Mouse (Mus musculus) cerebellum, adult 2 months (tissue): Measurements from ENCODE around the gene Ckap2l. TPM values are rescaled to one million over a fixed set of nuclear protein-coding genes. Genes with fewer than 3 reads are reported as not detected.

Experiments
- DNase-seq, 2 experiments: peaks; one replicate each; pipeline ENCODE4 v3.0.0; 2021
- H3K27ac ChIP-seq: fragments of 200-500 bp; 2 replicates; pipeline ENCODE4 v1.5.1; 2012; ENCODE audit warnings: low read length, control low read depth, inconsistent platforms; ENCODE audit not compliant: insufficient read depth
- H3K27me3 ChIP-seq: fragments of 200-500 bp; 2 replicates; pipeline ENCODE4 v1.6.1; 2012; ENCODE audit warnings: inconsistent platforms, mild to moderate bottlenecking, low read length, moderate library complexity; ENCODE audit not compliant: control insufficient read depth, insufficient read depth
- H3K4me1 ChIP-seq: fragments of 200-500 bp; 2 replicates; pipeline ENCODE4 v1.6.1; 2011; ENCODE audit warnings: low read length; ENCODE audit not compliant: control insufficient read depth, insufficient read depth
- H3K4me3 ChIP-seq: fragments of 200-500 bp; replicated peaks from 2 replicates; pipeline ENCODE3; 2011; ENCODE audit warnings: mild to moderate bottlenecking, low read depth, low read length, control low read depth; ENCODE audit not compliant: insufficient read depth
- CTCF ChIP-seq: fragments of 200-500 bp; IDR thresholded peaks from 2 replicates; pipeline ENCODE4 v1.5.1; 2011; ENCODE audit warnings: low read depth, mild to moderate bottlenecking, control low read depth, low read length, moderate library complexity, borderline replicate concordance; ENCODE audit not compliant: insufficient read depth
- POLR2A ChIP-seq: fragments of 200-500 bp; IDR thresholded peaks from 2 replicates; pipeline ENCODE4 v1.6.1; 2011; ENCODE audit warnings: low read length, control low read depth, borderline replicate concordance; ENCODE audit not compliant: insufficient read depth
- WGBS: fragments of 180-500 bp; shearing (Covaris S2); methylation state at CpG from one replicate; pipeline ENCODE4 v1.1.7; 2018; 5-methylcytosine and 5-hydroxymethylcytosine counted together
- polyA plus RNA-seq: library from polyadenylated mRNA; depleted of rRNA; stranded (reverse); fragments of >200 nt; gene quantifications from 2 replicates; pipeline ENCODE4 v1.2.3, GENCODE M21; 2012; rRNA removed

Ckap2l gene
- polyA plus RNA-seq, 1 experiment, result 0.18 TPM

- H3K4me1 ChIP-seq, result peaks cover 10% of the 10 kb centered on the region; the same call in 1 of the 2 replicates
- 87% methylated on average over 4 of the region's 4 CpGs for WGBS
- TF ChIP-seq CTCF (no peak), POLR2A (no peak)
- H3K27ac ChIP-seq, result no peak overlapping the region
- no peak overlapping the region for H3K4me3 ChIP-seq
- DNase-seq, result no peak
- no peaks in the 10 kb centered on the region for H3K27me3 ChIP-seq
Measured at GRCm38 (mm10) chr2:129228571-129228970, 68.4 kb downstream of the Ckap2l start.

GRCm38 (mm10) chr2:129227709-129228108 is 69.3 kb downstream of the Ckap2l start:
- no peak for DNase-seq
- 75% methylated on average over 6 of the region's 7 CpGs for WGBS
- Histone ChIP-seq H3K27me3 (no peaks in the 10 kb centered on the region), H3K4me1 (peaks cover 8% of the 10 kb centered on the region; the same call in 1 of the 2 replicates), H3K27ac (no peak overlapping the region), H3K4me3 (no peak overlapping the region)
- TF ChIP-seq CTCF (no peak), POLR2A (no peak)

GRCm38 (mm10) chr2:129227011-129227529 is 69.9 kb downstream of the Ckap2l start:
- H3K27me3 ChIP-seq, result no peaks in the 10 kb centered on the region
- WGBS, result 76% methylated on average over 7 of the region's 7 CpGs
- H3K4me1 ChIP-seq, result 0 out of 2 replicates have a peak, but pooled peaks cover 4% of the 10 kb centered on the region
- no peak overlapping the region for H3K27ac ChIP-seq
- DNase-seq, result no peak
- TF ChIP-seq POLR2A, result no peak
- no peak for TF ChIP-seq CTCF
- no peak overlapping the region for H3K4me3 ChIP-seq

- 68% methylated on average over 11 of the region's 11 CpGs for WGBS
- no peaks in the 10 kb centered on the region for H3K27me3 ChIP-seq
- H3K27ac ChIP-seq, result no peak overlapping the region
- no peak for DNase-seq
- no peaks in the 10 kb centered on the region for H3K4me1 ChIP-seq
- no peak overlapping the region for H3K4me3 ChIP-seq
- TF ChIP-seq CTCF (no peak), POLR2A (no peak)
Measured at GRCm38 (mm10) chr2:129226296-129226851, 70.6 kb downstream of the Ckap2l start.

- WGBS, result 62% methylated on average over 17 of the region's 17 CpGs
- no peak for DNase-seq
- Histone ChIP-seq H3K27ac (no peak overlapping the region), H3K4me3 (no peak overlapping the region), H3K27me3 (no peaks in the 10 kb centered on the region), H3K4me1 (no peaks in the 10 kb centered on the region)
- no peak for TF ChIP-seq POLR2A
Measured at GRCm38 (mm10) chr2:129225251-129225819, 71.7 kb downstream of the Ckap2l start.

GRCm38 (mm10) chr2:129224178-129224577 is 72.8 kb downstream of the Ckap2l start:
- 81% methylated on average over 4 of the region's 4 CpGs for WGBS
- DNase-seq, result no peak
- Histone ChIP-seq H3K27ac (no peak overlapping the region), H3K4me1 (no peaks in the 10 kb centered on the region), H3K27me3 (no peaks in the 10 kb centered on the region), H3K4me3 (no peak overlapping the region)
- TF ChIP-seq POLR2A, result no peak
- TF ChIP-seq CTCF, result no peak

- no peak for DNase-seq
- WGBS, result 27% methylated on average over 9 of the region's 9 CpGs
- no peaks in the 10 kb centered on the region for H3K27me3 ChIP-seq
- no peak overlapping the region for H3K27ac ChIP-seq
- TF ChIP-seq CTCF (no peak), POLR2A (no peak)
- H3K4me1 ChIP-seq, result no peaks in the 10 kb centered on the region
- no peak overlapping the region for H3K4me3 ChIP-seq
Measured at GRCm38 (mm10) chr2:129221097-129221632, 75.8 kb downstream of the Ckap2l start.

GRCm38 (mm10) chr2:129218537-129219105 is 78.4 kb downstream of the Ckap2l start:
- no peaks in the 10 kb centered on the region for H3K4me1 ChIP-seq
- no peak overlapping the region for H3K4me3 ChIP-seq
- H3K27ac ChIP-seq, result no peak overlapping the region; the same call in 1 of the 2 replicates
- no peak for TF ChIP-seq POLR2A
- 70% methylated on average over 4 of the region's 4 CpGs for WGBS
- no peaks in the 10 kb centered on the region for H3K27me3 ChIP-seq
- no peak for DNase-seq

Other genes with a start within 250 kb of the Ckap2l start
- gene Vinac1, start 249.0 kb downstream of the Ckap2l start, polyA plus RNA-seq, result 0.27 and 0.36 TPM in 2 replicates
- 23.3 and 23.5 TPM in 2 replicates for gene Ttl, start 231.3 kb downstream of the Ckap2l start, polyA plus RNA-seq
- 36.0 and 39.6 TPM in 2 replicates for gene Polr1b, start 196.2 kb downstream of the Ckap2l start, polyA plus RNA-seq
- gene Chchd5, start 167.5 kb downstream of the Ckap2l start, polyA plus RNA-seq, result 25.7 and 27.1 TPM in 2 replicates
- 157 and 159 TPM in 2 replicates for gene Slc20a1, start 98.4 kb downstream of the Ckap2l start, polyA plus RNA-seq
- 0.16 and 0.30 TPM in 2 replicates for gene Il1a, start 12.8 kb upstream of the Ckap2l start, polyA plus RNA-seq
- 0.08 and 0.15 TPM in 2 replicates for gene Il1b, start 73.9 kb upstream of the Ckap2l start, polyA plus RNA-seq
- 0.13 and 0.15 TPM in 2 replicates for gene F830045P16Rik, start 239.4 kb upstream of the Ckap2l start, polyA plus RNA-seq